Mouse (Mus musculus): Measurements from ENCODE around the gene Map9.

DNA sequence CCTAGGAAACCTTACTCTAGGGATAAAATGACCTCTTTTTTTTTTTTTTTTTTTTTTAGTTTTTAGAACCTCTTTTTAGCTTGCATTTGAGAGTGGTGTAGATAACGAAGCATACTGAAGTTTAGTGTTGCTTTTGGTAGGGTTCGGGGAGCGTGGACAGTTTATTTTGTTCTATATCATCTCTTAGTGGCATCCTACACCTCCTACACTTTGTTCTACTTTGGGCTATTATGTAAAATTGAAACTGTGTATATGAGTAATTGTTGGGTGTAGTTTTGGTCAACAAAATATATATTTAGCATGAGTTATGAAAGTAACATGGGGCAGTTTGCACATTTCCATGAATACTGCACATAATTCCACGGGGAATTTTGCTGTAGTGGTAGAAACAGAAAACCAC, 42.1 kb upstream of the Map9 start:
- no peak for TF ChIP-seq EP300 (IDR thresholded peaks at IDR 0.05; ENCODE audit: insufficient read depth, low read depth, low read length)
- no peak for TF ChIP-seq POLR2A (IDR thresholded peaks at IDR 0.05; ENCODE audit: insufficient read depth, low read length)

Measured in ES-Bruce4 (cell line).